Mouse (Mus musculus) heart, embryonic 15.5 days (tissue): Measurements from ENCODE around the gene Chpf. TPM values are rescaled to one million over a fixed set of nuclear protein-coding genes. Genes with fewer than 3 reads are reported as not detected.

ENCODE experiments used
- ATAC-seq: fragments of 200-750 bp; cut with Nextera tagmentation; replicated peaks from 2 replicates; pipeline ENCODE4 v1.8.0; 2017; ENCODE audit warnings: low read depth, moderate TSS enrichment; ENCODE audit not compliant: insufficient number of reproducible peaks, insufficient read depth, low FRiP score
- H3K27ac ChIP-seq: fragments of 300-500 bp; sonication (generic); 2 replicates; pipeline ENCODE4 v1.5.1; 2015; ENCODE audit warnings: mild to moderate bottlenecking, inconsistent platforms
- H3K27me3 ChIP-seq: fragments of 300-500 bp; sonication (generic); 2 replicates; pipeline ENCODE4 v1.6.1; 2015; ENCODE audit warnings: inconsistent platforms
- H3K36me3 ChIP-seq: fragments of 300-500 bp; sonication (generic); 2 replicates; pipeline ENCODE4 v1.6.1; 2015; ENCODE audit warnings: mild to moderate bottlenecking, inconsistent platforms
- H3K4me1 ChIP-seq: fragments of 300-500 bp; sonication (generic); replicated peaks from 2 replicates; pipeline ENCODE4 v1.6.1; 2015; ENCODE audit warnings: inconsistent platforms
- H3K4me2 ChIP-seq: fragments of 300-500 bp; sonication (generic); 2 replicates; pipeline ENCODE4 v1.6.1; 2015; ENCODE audit warnings: inconsistent platforms, mild to moderate bottlenecking, moderate library complexity
- H3K4me3 ChIP-seq: fragments of 300-500 bp; sonication (generic); 2 replicates; pipeline ENCODE4 v1.5.1; 2015; ENCODE audit warnings: mild to moderate bottlenecking, inconsistent platforms
- H3K9ac ChIP-seq: fragments of 300-500 bp; sonication (generic); 2 replicates; pipeline ENCODE4 v1.6.1; 2015; ENCODE audit warnings: mild to moderate bottlenecking, inconsistent platforms
- H3K9me3 ChIP-seq: fragments of 300-500 bp; sonication (generic); replicated peaks from 2 replicates; pipeline ENCODE4 v1.6.1; 2016; ENCODE audit warnings: inconsistent platforms
- WGBS: fragments of 180-500 bp; shearing (Covaris S2); methylation state at CpG from one replicate; pipeline ENCODE4 v1.1.7; 2015; ENCODE audit warnings: mixed read lengths; 5-methylcytosine and 5-hydroxymethylcytosine counted together
- polyA plus RNA-seq: library from polyadenylated mRNA; unstranded; fragments of >200 nt; fragmentation: Nextera tagmentation; extraction: Ambion mirVana; gene quantifications from 2 replicates; pipeline ENCODE4 v1.2.1, GENCODE M21; 2015

Gene Chpf
- polyA plus RNA-seq, 1 experiment from 2014 or later = 23.9 TPM

GRCm38 (mm10) chr1:75477264-75477965 is 1.7 kb downstream of the Chpf start:
- Histone ChIP-seq H3K9ac (no peak overlapping the region), H3K27ac (no peak overlapping the region), H3K4me2 (peak overlapping the region; percentile 91), H3K27me3 (peaks cover 70% of the 10 kb centered on the region), H3K4me1 (peaks cover 28% of the 10 kb centered on the region), H3K36me3 (peaks cover 22% of the 10 kb centered on the region), H3K4me3 (peak overlapping the region; percentile 85), H3K9me3 (no peaks in the 10 kb centered on the region)
- WGBS = 12% methylated on average over 35 of the region's 35 CpGs
- no peak for ATAC-seq

- H3K27me3 ChIP-seq = peaks cover 71% of the 10 kb centered on the region
- no peak overlapping the region for H3K4me2 ChIP-seq
- 93% methylated on average over 11 of the region's 11 CpGs for WGBS
- H3K4me1 ChIP-seq = peaks cover 28% of the 10 kb centered on the region
- no peak overlapping the region for H3K4me3 ChIP-seq
- no peak overlapping the region for H3K9ac ChIP-seq
- ATAC-seq = no peak
- H3K9me3 ChIP-seq = no peaks in the 10 kb centered on the region
- peaks cover 22% of the 10 kb centered on the region for H3K36me3 ChIP-seq
- no peak overlapping the region for H3K27ac ChIP-seq
Observed at GRCm38 (mm10) chr1:75476441-75476840, 2.7 kb downstream of the Chpf start.

- no peak overlapping the region for H3K9ac ChIP-seq
- H3K4me3 ChIP-seq = no peak overlapping the region
- ATAC-seq = no peak
- H3K9me3 ChIP-seq = no peaks in the 10 kb centered on the region
- H3K36me3 ChIP-seq = peaks cover 3% of the 10 kb centered on the region
- H3K27ac ChIP-seq = no peak overlapping the region
- 74% methylated on average over 17 of the region's 17 CpGs for WGBS
- H3K4me2 ChIP-seq = no peak overlapping the region
- peaks cover 7% of the 10 kb centered on the region for H3K4me1 ChIP-seq
- H3K27me3 ChIP-seq = peaks cover 79% of the 10 kb centered on the region
Observed at GRCm38 (mm10) chr1:75469287-75469825, 9.8 kb downstream of the Chpf start.

- H3K9ac ChIP-seq = peak overlapping the region; percentile 38; the same call in 1 of the 2 replicates
- no peak overlapping the region for H3K4me3 ChIP-seq
- H3K36me3 ChIP-seq = no peaks in the 10 kb centered on the region
- no peaks in the 10 kb centered on the region for H3K9me3 ChIP-seq
- H3K4me1 ChIP-seq = peaks cover 20% of the 10 kb centered on the region
- ATAC-seq = peak; percentile 50; the same call in 1 of the 2 replicates
- WGBS = 8% methylated on average over 14 of the region's 14 CpGs
- no peak overlapping the region for H3K27ac ChIP-seq
- H3K27me3 ChIP-seq = peaks cover 75% of the 10 kb centered on the region
- peak overlapping the region; percentile 20; the same call in 1 of the 2 replicates for H3K4me2 ChIP-seq
Observed at GRCm38 (mm10) chr1:75467215-75467927, 11.7 kb downstream of the Chpf start.

- Histone ChIP-seq H3K4me2 (no peak overlapping the region), H3K4me3 (no peak overlapping the region), H3K9me3 (no peaks in the 10 kb centered on the region), H3K27me3 (peaks cover 45% of the 10 kb centered on the region), H3K36me3 (no peaks in the 10 kb centered on the region), H3K9ac (0 out of 2 replicates have a peak overlapping the region, but pooled peaks have one; percentile 21), H3K27ac (no peak overlapping the region), H3K4me1 (peaks cover 27% of the 10 kb centered on the region)
- WGBS = 56% methylated on average over 5 of the region's 5 CpGs
- ATAC-seq = no peak
Observed at GRCm38 (mm10) chr1:75463652-75464204, 15.4 kb downstream of the Chpf start.

GRCm38 (mm10) chr1:75462636-75463035 is 16.5 kb downstream of the Chpf start:
- Histone ChIP-seq H3K9me3 (no peaks in the 10 kb centered on the region), H3K27ac (no peak overlapping the region), H3K36me3 (no peaks in the 10 kb centered on the region), H3K27me3 (peaks cover 47% of the 10 kb centered on the region), H3K4me2 (no peak overlapping the region), H3K4me3 (no peak overlapping the region), H3K9ac (no peak overlapping the region), H3K4me1 (peaks cover 38% of the 10 kb centered on the region)
- 45% methylated on average over 1 of the region's 1 CpGs for WGBS
- ATAC-seq = no peak

GRCm38 (mm10) chr1:75460297-75460696 is 18.8 kb downstream of the Chpf start:
- Histone ChIP-seq H3K36me3 (no peaks in the 10 kb centered on the region), H3K27ac (no peak overlapping the region), H3K4me1 (peaks cover 40% of the 10 kb centered on the region), H3K4me3 (no peak overlapping the region), H3K4me2 (no peak overlapping the region), H3K9ac (no peak overlapping the region), H3K27me3 (peaks cover 55% of the 10 kb centered on the region), H3K9me3 (no peaks in the 10 kb centered on the region)
- 34% methylated on average over 7 of the region's 7 CpGs for WGBS
- ATAC-seq = no peak

GRCm38 (mm10) chr1:75458789-75459684 is 20.1 kb downstream of the Chpf start:
- Histone ChIP-seq H3K9ac (peak overlapping the region; percentile 47; the same call in 1 of the 2 replicates), H3K4me2 (peak overlapping the region; percentile 71), H3K4me3 (peak overlapping the region; percentile 45), H3K9me3 (no peaks in the 10 kb centered on the region), H3K36me3 (no peaks in the 10 kb centered on the region), H3K27ac (peak overlapping the region; percentile 60), H3K4me1 (peaks cover 35% of the 10 kb centered on the region), H3K27me3 (peaks cover 54% of the 10 kb centered on the region)
- WGBS = 12% methylated on average over 23 of the region's 23 CpGs
- no peak for ATAC-seq

- peaks cover 53% of the 10 kb centered on the region for H3K27me3 ChIP-seq
- H3K9ac ChIP-seq = peak overlapping the region; percentile 47
- no peaks in the 10 kb centered on the region for H3K9me3 ChIP-seq
- H3K27ac ChIP-seq = peak overlapping the region; percentile 60
- peak overlapping the region; percentile 71 for H3K4me2 ChIP-seq
- peak overlapping the region; percentile 45 for H3K4me3 ChIP-seq
- peak; percentile 74 for ATAC-seq
- H3K36me3 ChIP-seq = no peaks in the 10 kb centered on the region
- WGBS = 2% methylated on average over 42 of the region's 42 CpGs
- H3K4me1 ChIP-seq = peaks cover 28% of the 10 kb centered on the region
Observed at GRCm38 (mm10) chr1:75458025-75458788, 20.9 kb downstream of the Chpf start.

GRCm38 (mm10) chr1:75457710-75458024 is 21.4 kb downstream of the Chpf start:
- no peaks in the 10 kb centered on the region for H3K36me3 ChIP-seq
- peak overlapping the region; percentile 71 for H3K4me2 ChIP-seq
- no peak overlapping the region for H3K4me3 ChIP-seq
- no peak for ATAC-seq
- H3K9me3 ChIP-seq = no peaks in the 10 kb centered on the region
- H3K4me1 ChIP-seq = peaks cover 26% of the 10 kb centered on the region
- no peak overlapping the region for H3K9ac ChIP-seq
- 4% methylated on average over 8 of the region's 10 CpGs for WGBS
- peaks cover 58% of the 10 kb centered on the region for H3K27me3 ChIP-seq
- H3K27ac ChIP-seq = peak overlapping the region; percentile 60; the same call in 1 of the 2 replicates
